Mouse (Mus musculus) brain, embryonic 18.5 days (tissue): ENCODE measurements around the gene Gm17387.
"Not testable (repeated sequence)": the region's sequence is repeated elsewhere in the genome, so short reads cannot be mapped to it uniquely, and the experiment has no call there.

Experiments
- DNase-seq: peaks from one replicate; pipeline ENCODE4 v3.0.0-alpha.2; 2012; ENCODE audit warnings: low read depth, low spot score

The Gm17387 gene

DNA sequence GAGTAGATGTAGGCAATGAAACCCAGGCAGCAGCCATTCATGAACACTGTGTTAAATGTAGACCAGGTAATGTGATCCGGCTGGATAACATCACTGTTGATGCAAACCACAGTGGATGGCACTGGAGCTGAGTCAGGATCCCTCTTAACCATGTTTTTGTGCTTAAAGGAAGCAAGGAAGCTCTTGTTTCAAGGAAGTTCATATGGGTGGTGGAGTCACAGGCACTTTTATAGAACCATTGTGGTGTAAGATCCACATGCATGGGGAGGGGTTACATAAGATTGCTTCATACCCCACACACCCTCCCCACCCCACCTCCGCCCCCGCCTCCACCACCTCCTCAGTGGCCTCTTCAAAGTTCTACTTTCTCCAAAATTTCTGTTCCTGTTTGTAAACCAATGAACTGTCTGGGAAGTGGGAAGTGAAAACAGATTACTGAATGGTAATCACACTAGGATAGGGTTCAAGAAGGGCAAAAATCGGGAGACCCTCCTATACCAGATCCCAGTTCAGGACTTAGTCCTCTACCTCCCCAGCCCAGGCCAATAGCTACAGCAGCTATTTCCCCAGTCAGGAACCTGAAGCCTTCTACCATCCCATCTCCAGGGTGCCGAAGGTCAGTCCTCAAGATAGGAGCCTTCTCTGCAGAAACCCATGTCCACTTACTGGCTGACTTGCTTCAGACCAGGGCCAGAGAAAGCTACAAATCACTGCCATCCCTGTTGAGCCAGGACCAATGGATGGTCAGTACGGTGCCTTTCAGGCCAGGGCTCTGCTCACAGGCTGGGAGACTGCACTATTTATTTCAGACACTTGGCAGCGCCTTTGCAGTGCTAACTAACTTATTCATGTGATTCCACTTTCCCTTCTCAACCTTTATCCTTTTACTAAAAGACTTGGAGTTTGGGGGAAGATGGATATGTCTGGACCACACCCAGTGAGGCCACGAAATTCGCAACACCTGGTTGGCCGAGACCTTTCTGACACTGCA is 11.9 kb upstream of the Gm17387 start:
- no peak for DNase-seq

DNA sequence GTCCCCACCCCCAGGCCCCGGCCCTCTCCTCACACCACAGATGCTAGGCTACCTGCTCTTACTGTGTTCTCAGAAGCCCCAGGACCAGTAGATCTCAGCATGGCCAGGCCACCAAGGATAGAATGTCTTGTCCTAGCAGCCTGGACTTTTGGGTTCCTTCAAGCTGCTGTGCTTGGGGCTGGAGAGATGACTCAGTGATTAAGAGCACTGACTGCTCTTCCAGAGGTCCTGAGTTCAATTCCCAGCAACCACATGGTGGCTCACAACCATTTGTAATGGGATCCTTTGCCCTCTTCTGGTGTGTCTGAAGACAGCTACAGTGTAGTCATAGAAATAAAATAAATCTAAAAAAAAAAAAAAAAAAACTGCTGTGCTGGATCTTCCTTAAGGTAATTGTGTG is 11.1 kb upstream of the Gm17387 start, which contains the start of gene Ifitm6:
Gene Ifitm6, minus strand, starts transcription at position 101 of the 400 bp plus-strand sequence.
- DNase-seq, result not testable (repeated sequence)

DNA sequence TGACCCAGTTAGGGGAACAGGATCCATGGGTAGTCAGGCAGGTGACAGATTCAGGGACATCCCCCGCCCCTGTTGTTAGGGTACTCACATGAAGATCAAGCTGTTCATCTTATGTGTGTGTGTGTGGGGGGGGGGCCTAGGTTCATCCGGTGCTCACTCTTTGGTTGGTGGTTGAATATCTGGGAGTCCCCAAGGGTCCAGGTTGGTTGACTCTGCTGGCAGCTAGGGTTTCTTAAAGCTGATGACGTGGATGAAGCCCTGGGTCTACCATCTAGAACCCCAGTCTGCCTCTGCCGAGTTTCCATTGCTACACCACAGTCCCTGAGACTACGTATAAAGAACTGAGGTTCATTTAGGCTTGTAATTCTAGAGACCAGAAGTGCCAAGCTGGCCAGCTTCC is 9.9 kb upstream of the Gm17387 start:
- DNase-seq, result no peak

DNA sequence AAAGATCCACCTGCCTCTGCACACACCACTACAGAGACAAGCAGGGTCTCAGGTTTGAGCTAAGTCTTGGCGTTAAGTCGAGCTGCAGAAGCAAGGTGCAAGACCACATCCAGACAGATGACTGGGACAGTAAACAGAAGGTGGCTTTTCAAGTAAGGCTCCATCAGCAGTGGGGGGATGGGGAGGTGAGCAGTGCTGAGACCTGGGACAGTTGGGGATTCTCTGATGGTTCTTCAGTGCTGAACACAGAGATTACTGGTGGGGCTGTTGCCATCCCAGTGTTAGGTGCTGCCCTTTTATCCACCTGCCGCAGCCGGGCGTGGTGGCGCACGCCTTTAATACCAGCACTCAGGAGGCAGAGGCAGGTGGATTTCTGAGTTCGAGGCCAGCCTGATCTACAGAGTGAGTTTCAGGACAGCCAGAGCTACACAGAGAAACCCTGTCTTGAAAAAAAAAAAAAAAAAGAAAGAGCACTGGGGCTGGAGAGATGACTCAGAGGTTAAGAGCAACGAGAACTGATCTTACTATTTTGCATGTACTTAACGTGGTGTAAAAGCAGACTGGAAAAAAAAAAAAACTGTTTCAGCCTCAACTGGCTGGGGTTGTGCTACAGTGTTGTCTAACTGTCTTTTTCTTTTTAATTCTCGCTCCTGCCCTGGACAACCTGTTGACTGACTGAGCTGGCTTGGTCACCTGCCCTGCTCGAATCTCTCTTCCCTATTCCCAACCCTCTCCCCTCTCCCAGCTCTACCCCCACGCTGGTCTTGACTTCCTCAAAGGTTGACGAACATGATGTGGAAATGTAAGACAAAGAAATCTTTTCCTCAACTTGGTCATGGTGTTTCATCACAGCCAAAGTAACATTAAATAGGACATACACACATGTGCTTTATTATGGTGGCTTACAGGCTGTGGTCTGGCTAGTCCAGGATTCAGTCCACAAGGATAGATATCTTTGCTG is 7.2 kb upstream of the Gm17387 start:
- no peak for DNase-seq

DNA sequence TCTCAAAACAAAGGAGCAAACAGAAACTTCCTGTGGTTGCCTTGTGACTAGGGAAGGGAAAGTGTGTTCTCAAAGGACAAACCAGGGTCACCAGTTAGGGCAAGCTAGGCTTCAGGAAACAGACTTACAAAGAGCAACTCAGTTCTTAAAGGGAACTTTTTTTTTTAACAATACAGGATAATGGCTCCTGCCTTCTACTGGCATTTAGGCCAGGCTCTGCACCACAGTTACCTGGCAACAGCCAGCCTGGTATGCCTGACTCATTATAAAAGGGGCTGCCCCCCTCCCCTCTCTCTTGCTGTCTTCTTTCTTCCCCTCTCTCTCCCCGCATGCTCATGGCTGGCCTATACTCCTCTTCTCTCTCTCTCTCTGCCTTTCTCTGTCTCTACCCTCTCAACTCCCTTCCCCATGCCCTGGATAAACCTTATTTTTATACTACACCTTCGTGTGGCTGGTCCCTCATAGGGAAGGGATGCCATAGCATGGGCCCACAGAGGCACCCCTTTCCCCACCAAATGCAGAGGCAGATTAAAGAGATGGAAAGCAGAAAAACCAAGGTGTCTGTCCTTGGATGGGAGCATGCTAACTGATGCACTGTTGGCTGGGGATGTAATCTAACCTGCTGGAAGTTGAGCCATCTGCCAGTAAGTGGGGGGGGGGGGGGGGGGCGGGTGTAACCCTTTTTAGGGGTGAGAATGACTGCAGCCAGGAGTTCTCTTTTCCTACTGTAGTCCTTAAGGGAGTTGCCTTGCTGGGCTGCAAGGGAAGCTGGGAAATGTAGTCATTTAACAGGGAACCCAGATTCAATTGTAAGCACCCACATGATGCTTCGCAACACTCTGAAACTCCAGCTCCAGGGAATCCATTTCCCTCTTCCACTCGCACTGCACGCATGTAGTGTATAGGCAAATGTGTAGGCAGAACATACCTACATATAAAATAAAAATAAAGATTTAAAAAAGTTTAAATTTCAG is 3.8 kb upstream of the Gm17387 start:
- no peak for DNase-seq

DNA sequence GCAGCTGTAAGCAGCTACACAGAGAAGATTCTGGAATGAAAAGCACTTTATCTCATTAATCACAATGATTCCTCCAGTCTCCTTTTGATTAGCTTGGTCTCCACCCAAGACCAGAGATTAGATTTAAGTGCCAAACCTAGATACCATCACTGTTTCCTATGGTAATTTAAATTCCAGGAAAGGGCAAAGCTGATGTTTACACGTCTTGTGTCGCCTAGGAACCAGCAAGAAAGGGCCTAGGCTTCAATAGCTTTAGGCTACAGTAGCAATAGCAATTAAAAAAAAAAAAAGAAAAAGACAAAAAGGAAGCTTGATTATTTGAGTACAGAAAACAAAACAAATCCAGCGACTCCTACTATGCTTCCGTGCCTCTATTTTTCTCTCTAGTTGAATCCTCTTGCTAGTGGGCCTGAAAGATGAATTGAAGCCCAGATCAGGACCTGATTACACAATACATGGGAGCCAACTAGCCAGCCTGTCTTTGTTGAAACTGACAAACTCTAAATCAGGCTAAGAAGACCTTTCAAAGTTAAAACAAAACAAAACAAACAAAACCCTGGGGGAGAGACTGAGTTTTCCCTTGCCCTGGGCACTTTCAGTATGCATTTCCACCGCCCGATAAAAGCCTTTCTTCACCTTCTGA is 2.7 kb upstream of the Gm17387 start:
- DNase-seq, result no peak

DNA sequence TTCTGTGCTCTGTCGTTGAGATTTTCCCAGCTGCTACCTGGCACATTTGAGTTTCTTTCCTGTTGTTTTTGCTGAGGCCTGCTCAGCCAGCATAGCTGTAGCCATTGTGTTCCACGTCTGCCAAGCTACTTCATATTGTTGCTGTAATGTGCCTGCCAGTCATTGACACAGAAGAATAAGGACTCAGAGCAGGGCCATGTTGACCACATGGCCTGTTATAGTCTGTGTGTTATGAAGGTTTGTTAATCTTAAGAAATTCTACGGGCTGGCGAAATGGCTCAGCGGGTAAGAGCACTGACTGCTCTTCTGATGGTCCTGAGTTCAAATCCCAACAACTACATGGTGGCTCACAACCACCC is 2.2 kb upstream of the Gm17387 start:
- DNase-seq, result no peak

DNA sequence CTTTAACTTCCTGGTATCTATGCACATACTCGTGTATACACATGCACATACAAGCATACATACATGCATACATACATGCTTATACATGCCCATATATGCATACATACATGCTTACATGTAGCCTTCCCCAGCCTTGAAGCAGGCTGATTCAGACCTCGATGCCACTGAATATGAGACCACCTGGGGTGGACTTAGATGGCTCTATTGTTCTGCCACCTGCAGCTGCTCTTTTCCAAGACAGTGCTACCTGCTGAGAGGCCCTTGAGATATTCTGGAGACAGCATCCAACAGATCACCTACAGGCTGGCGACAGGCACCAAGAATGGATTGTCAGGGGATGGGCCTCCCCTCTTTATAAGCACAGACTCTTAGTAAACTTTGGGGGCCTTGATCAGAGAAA is 1.5 kb downstream of the Gm17387 start:
- DNase-seq, result no peak

DNA sequence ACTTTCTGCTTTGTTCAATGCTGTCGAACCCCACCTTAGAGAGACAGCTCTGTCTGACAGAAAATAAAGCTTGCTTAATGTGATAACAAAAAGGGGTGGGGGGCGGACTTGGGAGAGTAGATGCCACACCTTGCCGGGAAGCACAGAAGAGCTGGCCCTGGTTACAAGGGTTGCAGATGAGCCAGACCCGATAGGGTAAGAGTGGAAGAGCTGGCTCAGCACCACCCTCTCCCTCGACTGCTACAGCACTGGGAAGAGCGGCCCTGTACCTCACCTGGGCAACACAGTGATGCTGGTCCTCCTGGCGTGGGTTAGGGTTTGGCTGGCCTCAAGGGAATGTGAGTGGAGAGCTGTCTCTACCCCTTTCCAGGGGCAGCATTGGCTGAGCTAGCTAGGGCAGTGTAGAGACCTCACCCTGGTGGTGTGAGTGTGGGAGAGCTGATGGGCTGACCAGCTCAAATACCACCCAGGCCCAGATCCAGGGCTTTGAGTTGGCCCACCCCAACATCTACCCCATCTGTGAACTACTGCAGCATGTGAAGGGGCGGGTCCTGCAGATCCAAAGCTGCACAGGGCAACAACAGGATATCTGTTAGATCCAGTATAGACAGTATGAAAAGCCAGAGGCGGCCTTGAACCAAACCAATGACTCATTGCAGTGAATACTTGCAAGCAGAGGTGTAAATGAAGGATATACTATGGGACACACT is 3.7 kb downstream of the Gm17387 start:
- DNase-seq, result no peak

DNA sequence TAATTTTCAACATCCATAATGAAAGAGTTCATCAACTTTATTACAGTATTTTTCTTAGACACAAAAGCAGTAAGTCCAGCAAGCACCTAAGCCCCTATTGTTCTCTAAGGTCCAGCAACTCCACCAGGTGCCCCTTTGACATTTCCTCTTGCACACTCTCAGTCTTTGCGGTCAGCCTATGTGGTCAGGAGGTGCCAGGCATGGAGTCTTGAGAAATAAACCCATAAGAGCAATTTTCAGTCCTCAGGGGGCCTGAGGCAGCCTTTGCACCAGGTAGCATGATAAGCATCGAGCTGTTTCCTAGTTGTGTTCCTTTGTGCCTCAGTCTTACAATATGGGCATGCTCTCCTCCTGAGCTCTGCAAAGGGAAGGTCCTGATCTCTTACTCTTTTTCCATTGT is 7.7 kb downstream of the Gm17387 start:
- DNase-seq, result not testable (repeated sequence)

DNA sequence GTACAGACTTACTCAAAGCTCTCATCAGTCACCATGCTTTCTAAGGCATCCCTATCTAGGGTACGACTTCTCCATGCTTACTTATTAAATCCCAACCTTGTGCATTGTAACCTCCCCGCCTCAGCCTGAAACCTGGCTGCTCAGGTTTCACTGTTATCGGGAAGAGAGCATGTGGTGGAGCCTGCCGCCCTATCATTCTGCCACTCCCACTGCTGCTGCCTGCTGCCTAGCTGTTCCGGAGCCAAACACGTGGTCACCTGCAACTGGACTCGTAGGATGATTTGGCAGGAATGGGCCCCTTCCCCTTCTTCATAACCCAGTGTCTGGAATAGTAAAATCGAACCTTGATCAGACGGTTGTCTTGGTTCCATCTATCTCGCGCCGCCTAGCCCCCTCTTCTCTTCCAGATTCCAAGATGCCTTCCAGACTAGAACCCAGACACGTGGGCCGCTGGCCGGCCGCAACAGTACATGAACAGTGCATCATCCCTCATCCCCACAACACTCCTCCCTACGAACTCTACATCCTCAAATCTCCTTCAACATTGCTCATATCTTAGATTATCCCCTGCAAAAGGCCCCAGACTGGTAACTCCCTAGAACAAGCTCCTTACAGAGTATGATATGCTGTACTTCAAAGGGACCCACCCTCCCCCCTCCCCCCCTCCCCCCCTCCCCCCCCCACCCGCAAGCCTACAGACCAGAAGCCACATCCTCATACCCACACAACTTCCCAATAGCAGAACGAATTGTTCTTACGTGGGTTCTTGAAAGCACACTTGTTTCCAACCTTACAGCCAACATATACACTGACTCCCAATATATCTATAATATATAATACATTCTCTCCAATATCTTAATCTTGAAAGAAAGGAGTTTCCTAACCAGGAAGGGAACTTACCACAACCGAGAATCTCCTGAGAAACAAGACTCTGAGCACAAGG is 9.4 kb downstream of the Gm17387 start:
- DNase-seq, result no peak

DNA sequence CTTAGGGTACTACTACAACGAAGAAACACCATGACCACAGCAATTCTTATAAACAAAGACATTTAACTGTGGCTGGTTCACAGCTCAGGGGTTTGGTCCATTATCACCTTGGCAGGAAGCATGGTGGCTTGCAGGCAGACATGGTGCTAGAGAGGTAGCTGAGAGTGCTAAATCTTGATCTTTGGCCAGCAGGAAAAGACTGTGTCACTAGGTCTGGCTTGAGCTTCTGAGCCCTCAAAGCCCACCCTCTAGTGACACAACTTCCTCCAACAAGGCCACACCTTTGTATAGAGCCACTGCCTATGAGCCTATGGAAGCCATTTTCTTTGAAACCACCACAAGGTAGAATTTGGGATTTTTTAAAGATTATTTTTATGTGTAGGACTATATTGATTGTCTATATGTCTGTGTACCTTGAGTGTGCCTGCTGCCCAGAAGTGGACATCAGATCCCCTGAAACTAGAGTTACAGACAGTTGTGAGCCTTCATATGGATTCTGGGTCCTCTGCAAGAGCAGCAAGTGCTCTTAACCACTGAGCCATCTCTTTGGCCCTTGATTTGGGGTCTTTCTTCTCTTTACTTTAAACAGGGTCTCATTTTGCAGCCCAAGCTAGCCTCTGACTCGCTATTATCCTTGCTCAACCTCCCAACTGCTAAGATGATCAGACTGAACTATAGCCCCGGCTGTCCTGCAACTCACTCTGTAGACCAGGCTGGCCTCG is 10.6 kb downstream of the Gm17387 start:
- no peak for DNase-seq

DNA sequence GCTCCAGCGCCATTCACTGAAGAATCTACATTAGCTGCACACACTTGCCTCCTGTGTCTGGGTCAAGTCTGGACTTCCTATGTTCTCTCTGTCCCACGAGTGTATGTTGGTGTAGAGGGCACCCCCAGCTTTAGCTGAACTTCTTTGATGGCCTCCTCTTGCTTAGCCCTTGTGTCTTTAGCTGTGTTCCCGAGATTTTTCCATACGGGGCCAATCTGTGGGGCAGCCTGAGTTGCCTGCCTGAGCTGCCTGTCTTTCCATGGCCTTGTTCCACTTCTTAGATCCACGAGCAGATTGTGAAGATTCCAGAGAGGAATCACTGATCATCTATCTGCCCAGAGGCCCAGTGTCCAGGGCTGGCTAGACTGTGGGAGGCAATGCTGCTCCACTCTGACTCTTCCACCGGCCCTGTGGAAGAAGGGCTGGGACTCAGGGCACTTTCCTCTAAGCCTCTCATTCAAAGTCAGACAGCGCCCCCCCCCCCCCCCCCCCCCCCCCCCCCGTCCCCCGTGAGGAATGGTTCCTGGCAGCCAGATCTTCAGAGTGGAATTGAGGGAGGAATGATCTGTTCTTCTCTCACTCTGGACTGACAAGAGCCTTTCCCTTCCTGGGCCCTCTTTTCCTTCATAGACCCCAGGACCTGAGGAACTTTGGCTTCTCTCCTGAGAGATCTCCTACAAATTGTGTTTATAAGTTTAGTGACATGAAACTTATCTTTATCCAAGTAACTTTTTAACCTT is 12.1 kb downstream of the Gm17387 start:
- no peak for DNase-seq

DNA sequence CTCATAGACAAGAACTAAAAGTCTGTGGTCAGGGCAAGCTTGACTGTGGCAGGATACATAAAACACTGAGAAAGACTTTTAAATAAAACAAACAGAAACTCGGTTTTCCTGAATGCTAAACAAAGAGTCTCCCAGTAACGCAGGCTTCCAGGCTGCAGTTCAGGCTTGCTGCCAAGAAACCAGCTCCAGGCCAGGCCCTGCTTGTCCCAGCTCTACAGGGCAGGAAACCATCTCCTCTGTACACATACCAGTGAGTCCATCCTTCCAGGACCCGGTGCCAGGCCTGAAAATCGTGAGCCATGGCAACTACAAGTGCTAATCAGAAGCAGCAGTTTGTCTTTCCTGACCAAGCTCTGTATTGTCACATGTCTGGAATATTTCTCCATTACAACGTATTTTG is 12.7 kb downstream of the Gm17387 start:
- DNase-seq, result no peak

DNA sequence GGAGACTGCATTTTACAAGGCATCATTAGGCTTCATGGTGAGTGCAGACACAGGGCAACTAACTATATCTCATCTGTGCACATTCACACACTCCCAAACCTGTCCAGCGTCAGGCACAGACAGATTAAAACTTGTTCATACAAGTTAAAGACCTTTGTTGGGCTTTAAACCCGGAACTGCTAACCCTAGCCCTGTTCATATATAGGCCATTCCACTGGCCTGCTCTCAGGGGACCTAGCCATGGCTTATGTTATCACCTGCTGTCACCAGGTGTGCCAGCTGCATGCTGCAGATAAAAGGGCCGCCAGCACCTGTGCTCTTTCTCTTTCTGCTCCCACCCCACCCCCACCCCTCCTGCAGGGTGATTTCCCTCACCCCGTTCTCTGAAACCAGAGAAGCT is 13.6 kb downstream of the Gm17387 start:
- no peak for DNase-seq

DNA sequence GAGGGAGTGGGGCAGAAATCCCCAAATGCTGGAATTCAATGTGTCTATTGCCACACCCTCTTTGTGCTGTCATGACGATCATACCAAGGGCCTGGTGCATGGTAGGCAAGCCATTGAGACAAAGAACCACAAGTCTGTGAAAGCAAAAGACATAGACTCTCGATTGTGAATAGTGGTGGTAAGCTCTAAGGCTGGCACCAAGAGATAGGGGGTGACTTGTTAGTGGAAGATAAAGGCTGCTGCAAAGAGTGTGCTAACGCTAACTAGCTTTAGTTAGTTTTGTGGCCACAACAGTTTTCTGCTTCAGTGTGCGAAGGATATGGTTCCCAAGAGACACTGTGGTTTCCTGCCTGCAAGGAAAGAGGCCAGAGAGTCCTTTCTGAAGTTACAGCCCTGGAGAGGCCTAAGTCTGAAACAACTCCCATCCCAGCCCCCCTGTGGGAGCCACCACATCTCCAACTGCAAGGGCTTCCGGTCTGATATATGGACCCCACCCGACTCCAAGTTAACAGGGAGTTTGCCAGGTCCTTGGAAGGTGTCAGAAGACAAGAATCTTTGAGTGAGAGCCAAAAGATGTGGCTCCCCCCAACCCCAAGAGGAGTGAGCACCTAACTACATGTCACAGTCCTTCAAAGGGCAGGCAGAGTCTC is 18.1 kb downstream of the Gm17387 start:
- no peak for DNase-seq
